Mouse (Mus musculus): ENCODE data around the gene Abhd15. TPM values are rescaled to one million over a fixed set of nuclear protein-coding genes. Genes with fewer than 3 reads are reported as not detected.
A peak's percentile ranks its signal among the peaks of the same experiment; 100 is the strongest.

Gene Abhd15
- polyA plus RNA-seq, 1 experiment from 2014 or later = 4.2 TPM

- Histone ChIP-seq H3K27ac (ENCODE audit: low read length) (no peak overlapping the region), H3K27me3 (ENCODE audit: control insufficient read depth, insufficient read depth, low read length) (no peaks in the 10 kb centered on the region), H3K4me2 (ENCODE audit: low read depth, low read length) (no peak overlapping the region), H3K4me3 (replicated peaks; ENCODE audit: low read length) (no peak overlapping the region), H3K36me3 (ENCODE audit: control insufficient read depth, insufficient read depth, low read length) (no peaks in the 10 kb centered on the region), H3K9ac (ENCODE audit: low read length) (no peak overlapping the region), H3K4me1 (ENCODE audit: control insufficient read depth, insufficient read depth, low read length) (peaks cover 17% of the 10 kb centered on the region), H3K9me3 (replicated peaks; ENCODE audit: control insufficient read depth, low read length) (no peaks in the 10 kb centered on the region)
- no peak for ATAC-seq (ENCODE audit: insufficient read depth, low FRiP score)
- WGBS = 51% methylated on average over 3 of the region's 3 CpGs
These were observed 31.9 kb upstream of the Abhd15 start for GRCm38 (mm10) chr11:77483043-77483442.

DNA sequence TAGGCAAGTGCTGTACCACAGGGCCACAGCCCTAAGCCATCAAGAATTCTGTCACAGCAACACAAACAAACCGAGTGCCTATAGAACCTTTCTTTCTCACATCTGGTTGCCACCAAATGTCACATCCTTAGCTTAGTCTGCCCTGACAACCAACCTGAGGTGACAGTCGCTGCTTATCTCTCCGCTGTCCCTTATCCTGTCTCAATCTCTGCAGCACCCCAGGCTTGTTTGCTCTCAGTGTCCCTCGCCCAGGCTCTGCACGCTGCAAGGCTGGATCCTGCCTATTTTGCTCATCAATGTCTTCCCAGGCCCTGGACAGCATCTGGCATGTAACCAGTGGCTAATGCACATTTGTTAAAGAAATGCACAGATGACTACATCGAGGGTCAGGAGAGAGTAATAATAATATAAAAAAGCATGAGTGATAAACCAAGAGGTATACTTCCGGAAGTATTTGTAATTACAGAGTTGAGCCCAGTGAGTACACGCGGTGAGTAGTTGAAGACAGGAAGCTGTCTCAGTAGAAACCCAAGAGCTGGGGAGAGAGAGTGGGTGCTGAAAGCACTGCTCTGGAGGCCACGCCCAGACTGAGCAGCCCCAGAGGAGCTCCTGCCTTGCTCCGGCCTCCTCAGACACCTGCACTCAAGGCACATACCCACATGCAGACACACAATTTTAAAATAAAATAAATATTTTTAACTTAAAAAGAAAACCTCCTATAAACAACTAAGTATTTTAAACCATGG lies 31.2 kb upstream of the Abhd15 start:
- H3K36me3 ChIP-seq (ENCODE audit: control insufficient read depth, insufficient read depth, low read length) = no peaks in the 10 kb centered on the region
- ATAC-seq (ENCODE audit: insufficient read depth, low FRiP score) = no peak
- H3K27me3 ChIP-seq (ENCODE audit: control insufficient read depth, insufficient read depth, low read length) = no peaks in the 10 kb centered on the region
- no peaks in the 10 kb centered on the region for H3K9me3 ChIP-seq (replicated peaks; ENCODE audit: control insufficient read depth, low read length)
- no peak overlapping the region for H3K27ac ChIP-seq (ENCODE audit: low read length)
- peaks cover 22% of the 10 kb centered on the region for H3K4me1 ChIP-seq (ENCODE audit: control insufficient read depth, insufficient read depth, low read length)
- H3K4me2 ChIP-seq (ENCODE audit: low read depth, low read length) = no peak overlapping the region
- H3K9ac ChIP-seq (ENCODE audit: low read length) = no peak overlapping the region
- no peak overlapping the region for H3K4me3 ChIP-seq (replicated peaks; ENCODE audit: low read length)
- 39% methylated on average over 11 of the region's 11 CpGs for WGBS

DNA sequence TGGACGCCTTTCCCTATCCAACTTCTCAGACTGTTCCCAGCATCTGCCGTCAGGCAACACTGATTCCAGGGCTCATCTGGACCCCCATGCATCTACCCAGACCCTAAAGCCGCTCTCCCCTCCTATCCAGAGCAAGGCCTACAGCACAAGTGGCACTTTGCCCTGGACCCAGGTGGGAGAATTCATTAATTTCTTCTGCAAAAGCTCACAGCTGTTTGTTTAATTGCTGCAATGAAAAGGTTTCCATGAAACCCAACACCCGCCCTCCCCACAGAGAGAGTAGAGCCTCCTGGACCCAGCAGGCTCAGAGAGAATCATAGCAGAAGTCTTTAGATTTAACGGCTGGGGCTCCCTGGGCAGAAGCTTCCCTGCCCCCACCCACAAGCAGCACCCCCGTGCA lies 29.7 kb upstream of the Abhd15 start:
- Histone ChIP-seq H3K4me2 (ENCODE audit: low read depth, low read length) (no peak overlapping the region), H3K27ac (ENCODE audit: low read length) (no peak overlapping the region), H3K27me3 (ENCODE audit: control insufficient read depth, insufficient read depth, low read length) (no peaks in the 10 kb centered on the region), H3K9me3 (replicated peaks; ENCODE audit: control insufficient read depth, low read length) (no peaks in the 10 kb centered on the region), H3K4me1 (ENCODE audit: control insufficient read depth, insufficient read depth, low read length) (peaks cover 29% of the 10 kb centered on the region), H3K4me3 (replicated peaks; ENCODE audit: low read length) (no peak overlapping the region), H3K9ac (ENCODE audit: low read length) (no peak overlapping the region), H3K36me3 (ENCODE audit: control insufficient read depth, insufficient read depth, low read length) (no peaks in the 10 kb centered on the region)
- WGBS = 49% methylated on average over 6 of the region's 6 CpGs
- ATAC-seq (ENCODE audit: insufficient read depth, low FRiP score) = no peak

DNA sequence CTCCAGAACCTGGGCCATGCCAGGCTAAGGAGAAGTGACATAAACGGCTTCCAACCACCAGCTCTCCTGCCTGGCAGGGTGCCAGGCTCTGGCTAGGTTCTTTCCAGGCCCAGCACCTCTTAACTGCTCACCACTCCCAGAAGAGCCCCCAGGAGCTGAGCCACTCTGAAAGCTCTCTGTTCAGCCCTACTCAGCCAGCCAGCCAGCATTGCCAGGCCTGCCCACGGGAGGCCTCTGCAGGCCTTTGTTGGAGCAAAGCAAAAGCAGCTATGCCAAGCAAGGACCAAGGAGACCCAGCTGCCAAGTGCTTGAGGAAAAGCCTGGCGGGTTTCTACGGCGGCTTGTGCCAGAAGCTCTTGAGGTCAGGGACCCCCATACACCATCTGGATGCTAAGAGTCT lies 28.1 kb upstream of the Abhd15 start:
- no peaks in the 10 kb centered on the region for H3K27me3 ChIP-seq (ENCODE audit: control insufficient read depth, insufficient read depth, low read length)
- H3K27ac ChIP-seq (ENCODE audit: low read length) = no peak overlapping the region
- ATAC-seq (ENCODE audit: insufficient read depth, low FRiP score) = no peak
- no peak overlapping the region for H3K4me3 ChIP-seq (replicated peaks; ENCODE audit: low read length)
- no peak overlapping the region for H3K4me2 ChIP-seq (ENCODE audit: low read depth, low read length)
- WGBS = 70% methylated on average over 5 of the region's 5 CpGs
- H3K4me1 ChIP-seq (ENCODE audit: control insufficient read depth, insufficient read depth, low read length) = peaks cover 43% of the 10 kb centered on the region
- no peaks in the 10 kb centered on the region for H3K36me3 ChIP-seq (ENCODE audit: control insufficient read depth, insufficient read depth, low read length)
- H3K9me3 ChIP-seq (replicated peaks; ENCODE audit: control insufficient read depth, low read length) = no peaks in the 10 kb centered on the region
- H3K9ac ChIP-seq (ENCODE audit: low read length) = peak overlapping the region; percentile 19; the same call in 1 of the 2 replicates

DNA sequence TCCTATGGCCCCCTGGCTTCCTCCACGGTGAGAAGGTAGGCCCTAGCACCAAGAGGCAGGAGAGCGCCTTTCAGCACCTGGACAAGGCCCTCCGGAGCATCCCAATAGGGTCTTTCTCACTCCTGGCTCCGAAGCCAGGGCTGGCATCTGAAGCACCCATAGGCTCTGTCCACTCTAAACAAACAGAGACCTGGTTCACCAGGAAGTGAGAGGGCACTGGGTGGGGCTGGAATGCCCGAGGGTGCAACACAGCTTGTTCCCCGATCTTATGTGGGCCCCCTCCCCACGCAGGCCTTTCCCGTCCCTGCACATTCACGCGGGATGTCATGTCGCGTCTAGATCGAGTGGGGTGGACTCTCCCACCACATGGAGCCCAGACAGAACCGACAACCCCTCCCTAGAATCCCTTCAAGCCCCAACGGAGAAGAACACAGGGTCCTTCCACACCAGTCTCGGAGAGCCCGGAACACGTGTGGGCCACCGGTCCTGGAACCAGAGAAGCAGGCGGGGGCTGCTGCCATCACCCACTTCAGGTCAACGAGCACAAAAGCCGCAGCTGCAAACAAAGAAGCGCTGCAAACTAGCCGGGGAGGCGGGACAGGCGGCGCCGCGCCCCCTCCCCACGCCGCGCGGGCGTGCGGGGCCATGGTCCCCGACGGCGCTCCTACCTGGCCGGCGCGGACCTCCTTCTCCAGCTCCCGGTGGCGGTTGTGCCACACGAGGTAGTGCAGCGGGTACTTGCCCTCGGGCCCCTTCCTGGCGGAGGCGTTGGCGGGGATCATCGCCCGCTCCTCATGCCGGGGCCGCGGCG lies 25.9 kb upstream of the Abhd15 start:
- WGBS = 3% methylated on average over 55 of the region's 55 CpGs

GRCm38 (mm10) chr11:77489591-77490235 lies 25.2 kb upstream of the Abhd15 start, which contains the start of gene Ankrd13b:
TSS of gene Ankrd13b (minus strand) at chr11:77489678.
- peak within 1 kb of the TSS; percentile 84 for H3K4me3 ChIP-seq (replicated peaks; ENCODE audit: low read length)
- no peaks in the 10 kb centered on the region for H3K27me3 ChIP-seq (ENCODE audit: control insufficient read depth, insufficient read depth, low read length)
- 1% methylated on average over 61 of the region's 87 CpGs for WGBS
- H3K9me3 ChIP-seq (replicated peaks; ENCODE audit: control insufficient read depth, low read length) = no peaks in the 10 kb centered on the region
- H3K27ac ChIP-seq (ENCODE audit: low read length) = peak within 1 kb of the TSS; percentile 89
- ATAC-seq (ENCODE audit: insufficient read depth, low FRiP score) = peak; percentile 22; the same call in 1 of the 2 replicates
- H3K36me3 ChIP-seq (ENCODE audit: control insufficient read depth, insufficient read depth, low read length) = no peaks in the 10 kb centered on the region
- H3K9ac ChIP-seq (ENCODE audit: low read length) = peak within 1 kb of the TSS; percentile 91
- peak within 1 kb of the TSS; percentile 90 for H3K4me2 ChIP-seq (ENCODE audit: low read depth, low read length)
- H3K4me1 ChIP-seq (ENCODE audit: control insufficient read depth, insufficient read depth, low read length) = peaks cover 54% of the 10 kb centered on the region

More for the DNA sequence above, 25.9 kb upstream of the Abhd15 start:
- peaks cover 49% of the 10 kb centered on the region for H3K4me1 ChIP-seq (ENCODE audit: control insufficient read depth, insufficient read depth, low read length)
- no peak overlapping the region for H3K27ac ChIP-seq (ENCODE audit: low read length)
- no peaks in the 10 kb centered on the region for H3K9me3 ChIP-seq (replicated peaks; ENCODE audit: control insufficient read depth, low read length)
- H3K27me3 ChIP-seq (ENCODE audit: control insufficient read depth, insufficient read depth, low read length) = no peaks in the 10 kb centered on the region
- H3K36me3 ChIP-seq (ENCODE audit: control insufficient read depth, insufficient read depth, low read length) = no peaks in the 10 kb centered on the region
- H3K4me2 ChIP-seq (ENCODE audit: low read depth, low read length) = peak overlapping the region; percentile 90
- no peak for ATAC-seq (ENCODE audit: insufficient read depth, low FRiP score)
- peak overlapping the region; percentile 84 for H3K4me3 ChIP-seq (replicated peaks; ENCODE audit: low read length)
- peak overlapping the region; percentile 91 for H3K9ac ChIP-seq (ENCODE audit: low read length)

GRCm38 (mm10) chr11:77490451-77490850 lies 24.5 kb upstream of the Abhd15 start:
- Histone ChIP-seq H3K27me3 (ENCODE audit: control insufficient read depth, insufficient read depth, low read length) (no peaks in the 10 kb centered on the region), H3K9ac (ENCODE audit: low read length) (peak overlapping the region; percentile 40; the same call in 1 of the 2 replicates), H3K9me3 (replicated peaks; ENCODE audit: control insufficient read depth, low read length) (no peaks in the 10 kb centered on the region), H3K27ac (ENCODE audit: low read length) (peak overlapping the region; percentile 89), H3K36me3 (ENCODE audit: control insufficient read depth, insufficient read depth, low read length) (no peaks in the 10 kb centered on the region), H3K4me2 (ENCODE audit: low read depth, low read length) (peak overlapping the region; percentile 89), H3K4me3 (replicated peaks; ENCODE audit: low read length) (no peak overlapping the region), H3K4me1 (ENCODE audit: control insufficient read depth, insufficient read depth, low read length) (peaks cover 57% of the 10 kb centered on the region)
- 67% methylated on average over 6 of the region's 6 CpGs for WGBS
- no peak for ATAC-seq (ENCODE audit: insufficient read depth, low FRiP score)

- WGBS = under 1% methylated on average over 13 of the region's 13 CpGs
- peaks cover 59% of the 10 kb centered on the region for H3K4me1 ChIP-seq (ENCODE audit: control insufficient read depth, insufficient read depth, low read length)
- H3K9ac ChIP-seq (ENCODE audit: low read length) = peak overlapping the region; percentile 96
These were observed 23.8 kb upstream of the Abhd15 start for GRCm38 (mm10) chr11:77491123-77491501.

More at GRCm38 (mm10) chr11:77491123-77491501, 23.8 kb upstream of the Abhd15 start:
- no peaks in the 10 kb centered on the region for H3K9me3 ChIP-seq (replicated peaks; ENCODE audit: control insufficient read depth, low read length)
- ATAC-seq (ENCODE audit: insufficient read depth, low FRiP score) = peak; percentile 76
- H3K27ac ChIP-seq (ENCODE audit: low read length) = peak overlapping the region; percentile 89
- H3K27me3 ChIP-seq (ENCODE audit: control insufficient read depth, insufficient read depth, low read length) = no peaks in the 10 kb centered on the region
- H3K4me3 ChIP-seq (replicated peaks; ENCODE audit: low read length) = peak overlapping the region; percentile 79
- H3K4me2 ChIP-seq (ENCODE audit: low read depth, low read length) = peak overlapping the region; percentile 89
- no peaks in the 10 kb centered on the region for H3K36me3 ChIP-seq (ENCODE audit: control insufficient read depth, insufficient read depth, low read length)

Data from stomach, embryonic 16.5 days (tissue).